Mouse (Mus musculus) lung, postnatal 0 days (tissue): Measurements from ENCODE around the gene Myo16. TPM values are rescaled to one million over a fixed set of nuclear protein-coding genes. Genes with fewer than 3 reads are reported as not detected.

ENCODE experiments used
- ATAC-seq: fragments of 200-750 bp; cut with Nextera tagmentation; 2 replicates; pipeline ENCODE4 v1.8.0; 2017; ENCODE audit warnings: moderate library complexity
- DNase-seq: peaks from one replicate; pipeline ENCODE4 v3.0.0-alpha.2; 2016; ENCODE audit warnings: low spot score
- H3K27ac ChIP-seq: fragments of 300-500 bp; sonication (generic); 2 replicates; pipeline ENCODE4 v1.5.1; 2014; ENCODE audit warnings: antibody characterized with exemption, mild to moderate bottlenecking, low read length, mixed read lengths
- H3K27me3 ChIP-seq: fragments of 300-500 bp; sonication (generic); replicated peaks from 2 replicates; pipeline ENCODE4 v1.6.1; 2014; ENCODE audit warnings: low read length, mixed read lengths; ENCODE audit not compliant: insufficient read depth
- H3K36me3 ChIP-seq: fragments of 300-500 bp; sonication (generic); 2 replicates; pipeline ENCODE4 v1.6.1; 2014; ENCODE audit warnings: low read length, mixed read lengths; ENCODE audit not compliant: insufficient read depth
- H3K4me1 ChIP-seq: fragments of 300-500 bp; sonication (generic); 2 replicates; pipeline ENCODE4 v1.6.1; 2014; ENCODE audit warnings: antibody characterized with exemption, low read depth, low read length, mixed read lengths; ENCODE audit not compliant: insufficient read depth
- H3K4me2 ChIP-seq: fragments of 300-500 bp; sonication (generic); replicated peaks from 2 replicates; pipeline ENCODE4 v1.6.1; 2014; ENCODE audit warnings: low read depth, mild to moderate bottlenecking, low read length, moderate library complexity, mixed read lengths
- H3K4me3 ChIP-seq: fragments of 300-500 bp; sonication (generic); 2 replicates; pipeline ENCODE4 v1.5.1; 2014; ENCODE audit warnings: low read depth, low read length
- H3K9ac ChIP-seq: fragments of 300-500 bp; sonication (generic); replicated peaks from 2 replicates; pipeline ENCODE4 v1.6.1; 2014; ENCODE audit warnings: low read depth, mild to moderate bottlenecking
- H3K9me3 ChIP-seq: fragments of 300-500 bp; sonication (generic); 2 replicates; pipeline ENCODE4 v1.6.1; 2016; ENCODE audit warnings: low read length, mixed read lengths
- CTCF ChIP-seq: IDR thresholded peaks from 2 replicates; pipeline ENCODE4 v1.5.1; 2016; ENCODE audit warnings: antibody characterized with exemption, mild to moderate bottlenecking
- EP300 ChIP-seq: IDR thresholded peaks from 2 replicates; pipeline ENCODE4 v1.6.1; 2016; ENCODE audit warnings: antibody characterized with exemption, mild to moderate bottlenecking, control low read depth
- WGBS: fragments of 180-500 bp; shearing (Covaris S2); extraction: QIAGEN DNeasy Blood & Tissue Kit; methylation state at CpG from one replicate; pipeline ENCODE4 v1.1.7; 2014; 5-methylcytosine and 5-hydroxymethylcytosine counted together
- polyA plus RNA-seq: library from polyadenylated mRNA; unstranded; fragments of >200 nt; fragmentation: Nextera tagmentation; extraction: Ambion mirVana; gene quantifications from 2 replicates; pipeline ENCODE4 v1.2.1, GENCODE M21; 2015

Gene Myo16
- polyA plus RNA-seq, 1 experiment from 2014 or later: 0.17 TPM

DNA sequence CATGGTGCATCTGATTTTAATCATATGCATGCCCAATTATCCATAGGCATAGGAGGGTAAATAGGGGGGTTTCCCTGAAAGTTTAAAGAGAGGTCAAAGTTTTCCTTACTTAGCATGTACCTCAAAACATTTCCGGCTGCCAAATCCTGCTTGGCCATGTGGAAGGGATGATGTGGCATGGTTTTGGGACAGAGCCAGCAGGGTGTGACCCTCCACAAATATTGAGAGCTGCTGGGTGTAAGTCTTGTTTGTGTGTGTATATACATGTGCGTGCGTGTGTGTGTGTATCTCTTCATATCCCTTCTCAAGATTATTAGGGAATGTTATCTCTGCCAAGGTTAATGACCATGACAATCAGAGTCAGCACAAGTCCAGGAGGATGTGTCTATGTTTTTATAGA, 150.3 kb downstream of the Myo16 start:
- Histone ChIP-seq H3K27ac (no peak overlapping the region), H3K9me3 (no peaks in the 10 kb centered on the region), H3K4me3 (no peak overlapping the region), H3K9ac (no peak overlapping the region), H3K36me3 (no peaks in the 10 kb centered on the region), H3K4me2 (no peak overlapping the region), H3K4me1 (no peaks in the 10 kb centered on the region), H3K27me3 (no peaks in the 10 kb centered on the region)
- ATAC-seq (no peak), DNase-seq (no peak)
- WGBS: 63% methylated on average over 3 of the region's 3 CpGs
- TF ChIP-seq CTCF: no peak
- no peak for TF ChIP-seq EP300

DNA sequence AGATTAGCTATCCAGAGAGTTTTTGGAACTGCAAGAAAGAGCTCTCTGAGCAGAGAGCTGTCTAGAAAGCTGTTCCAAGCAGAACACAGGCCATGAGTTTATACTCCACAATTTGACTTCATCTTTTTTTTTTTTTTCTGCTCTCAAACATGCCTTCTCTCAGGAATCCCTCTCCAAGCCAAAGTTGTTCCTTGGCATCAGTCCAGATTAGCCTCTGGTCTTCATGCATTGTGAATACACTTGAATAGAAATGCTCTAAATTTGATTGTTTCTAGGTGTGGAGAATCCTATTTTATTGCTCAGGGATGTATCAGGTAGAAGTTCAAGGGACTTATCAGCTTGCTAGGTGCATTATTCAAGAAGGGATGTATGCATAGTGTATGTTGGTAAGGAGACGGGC, 151.0 kb downstream of the Myo16 start:
- H3K4me1 ChIP-seq: no peaks in the 10 kb centered on the region
- no peak overlapping the region for H3K9ac ChIP-seq
- no peaks in the 10 kb centered on the region for H3K27me3 ChIP-seq
- 48% methylated on average over 1 of the region's 1 CpGs for WGBS
- no peak for DNase-seq
- H3K4me3 ChIP-seq: no peak overlapping the region
- H3K4me2 ChIP-seq: no peak overlapping the region
- no peak overlapping the region for H3K27ac ChIP-seq
- H3K9me3 ChIP-seq: no peaks in the 10 kb centered on the region
- no peaks in the 10 kb centered on the region for H3K36me3 ChIP-seq
- no peak for ATAC-seq
- TF ChIP-seq EP300: no peak

DNA sequence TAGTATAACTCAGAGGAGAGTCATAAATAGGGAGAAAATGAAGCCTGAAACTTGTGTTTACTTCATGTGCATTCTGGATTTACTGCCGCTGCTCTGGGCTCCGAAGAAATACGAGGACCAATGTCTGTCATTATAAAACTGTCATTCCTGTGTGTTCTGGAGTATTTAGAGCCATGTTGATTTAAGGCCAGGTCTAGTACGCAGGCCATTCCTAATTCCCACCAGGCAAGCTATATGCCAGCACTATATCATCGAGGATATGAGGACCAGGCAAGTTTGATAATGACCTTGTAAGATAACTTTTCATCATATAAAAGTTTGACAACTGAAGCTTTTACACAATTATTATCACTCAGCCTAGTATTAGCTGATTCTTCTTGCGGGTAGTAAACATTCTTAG, 153.6 kb downstream of the Myo16 start:
- Histone ChIP-seq H3K27me3 (no peaks in the 10 kb centered on the region), H3K4me2 (no peak overlapping the region), H3K27ac (no peak overlapping the region), H3K9ac (no peak overlapping the region), H3K4me1 (no peaks in the 10 kb centered on the region), H3K9me3 (no peaks in the 10 kb centered on the region), H3K36me3 (no peaks in the 10 kb centered on the region), H3K4me3 (no peak overlapping the region)
- DNase-seq (no peak), ATAC-seq (no peak)
- TF ChIP-seq CTCF (no peak), EP300 (no peak)
- 62% methylated on average over 6 of the region's 6 CpGs for WGBS

GRCm38 (mm10) chr8:10307770-10308476, 154.2 kb downstream of the Myo16 start:
- ATAC-seq: no peak
- 52% methylated on average over 12 of the region's 12 CpGs for WGBS
- TF ChIP-seq EP300 (no peak), CTCF (no peak)

GRCm38 (mm10) chr8:10310470-10310869, 156.8 kb downstream of the Myo16 start:
- Histone ChIP-seq H3K27me3 (no peaks in the 10 kb centered on the region), H3K4me2 (no peak overlapping the region), H3K4me1 (no peaks in the 10 kb centered on the region), H3K4me3 (no peak overlapping the region), H3K9ac (no peak overlapping the region), H3K36me3 (no peaks in the 10 kb centered on the region), H3K27ac (no peak overlapping the region), H3K9me3 (no peaks in the 10 kb centered on the region)
- DNase-seq (no peak), ATAC-seq (no peak)
- 75% methylated on average over 2 of the region's 2 CpGs for WGBS
- TF ChIP-seq EP300 (no peak), CTCF (no peak)

More at GRCm38 (mm10) chr8:10307770-10308476, 154.2 kb downstream of the Myo16 start:
- Histone ChIP-seq H3K36me3 (no peaks in the 10 kb centered on the region), H3K4me1 (no peaks in the 10 kb centered on the region), H3K4me2 (no peak overlapping the region), H3K9me3 (no peaks in the 10 kb centered on the region), H3K4me3 (no peak overlapping the region), H3K9ac (no peak overlapping the region), H3K27me3 (no peaks in the 10 kb centered on the region), H3K27ac (no peak overlapping the region)
- DNase-seq: no peak

DNA sequence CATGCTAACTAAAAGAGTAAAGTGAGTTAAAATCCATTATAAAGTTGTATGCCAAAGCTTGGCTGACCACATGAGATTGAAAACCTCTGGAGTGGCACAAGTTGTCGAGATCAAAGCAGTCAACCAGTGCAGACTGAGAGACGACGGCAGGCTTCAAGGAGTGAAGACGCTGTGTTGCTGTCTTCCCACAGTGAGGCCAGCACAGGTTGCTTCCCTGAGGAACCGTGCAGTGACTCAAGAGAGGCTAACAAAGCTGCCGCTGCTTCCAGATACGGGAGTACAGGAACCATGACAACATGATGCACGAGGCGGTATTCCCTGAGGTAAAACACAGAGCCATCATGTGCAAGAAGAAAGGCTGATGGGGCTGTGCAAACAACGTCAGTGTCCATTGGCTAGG, 158.6 kb downstream of the Myo16 start:
- Histone ChIP-seq H3K27me3 (no peaks in the 10 kb centered on the region), H3K9ac (no peak overlapping the region), H3K4me3 (no peak overlapping the region), H3K4me1 (no peaks in the 10 kb centered on the region), H3K36me3 (no peaks in the 10 kb centered on the region), H3K9me3 (no peaks in the 10 kb centered on the region), H3K4me2 (no peak overlapping the region), H3K27ac (no peak overlapping the region)
- ATAC-seq (no peak), DNase-seq (no peak)
- WGBS: 62% methylated on average over 10 of the region's 10 CpGs
- TF ChIP-seq EP300 (no peak), CTCF (no peak)

GRCm38 (mm10) chr8:10316201-10316600, 162.5 kb downstream of the Myo16 start:
- H3K27me3 ChIP-seq: no peaks in the 10 kb centered on the region
- H3K36me3 ChIP-seq: no peaks in the 10 kb centered on the region
- DNase-seq (no peak), ATAC-seq (no peak)
- H3K9me3 ChIP-seq: no peaks in the 10 kb centered on the region
- TF ChIP-seq EP300 (no peak), CTCF (no peak)
- no peak overlapping the region for H3K9ac ChIP-seq
- H3K4me1 ChIP-seq: no peaks in the 10 kb centered on the region
- no peak overlapping the region for H3K27ac ChIP-seq
- no peak overlapping the region for H3K4me2 ChIP-seq
- WGBS: 70% methylated on average over 5 of the region's 5 CpGs
- H3K4me3 ChIP-seq: no peak overlapping the region
